23 mouse cellular contexts compared by ENCODE assay signal in genomic region chr3:55462904-55463668, GRCm38 (mm10). TPM values are rescaled to one million over a fixed set of nuclear protein-coding genes. Genes with fewer than 3 reads are reported as not detected.
A peak's percentile ranks its signal among the peaks of the same experiment; 100 is the strongest.
DNase-seq lines count a peak whose midpoint lies in the region; ATAC-seq and TF ChIP-seq lines count a peak whose summit lies in the region.
"Had no signal": no experiment of that assay in that cellular context is flagged by ENCODE, and none has a peak within 500 bp of the region (broad histone marks: within the 10 kb centered on the region; RNA-seq: fewer than 3 reads in every experiment).

No protein-coding gene starts in this region.

- H3K9ac ChIP-seq in hindbrain, embryonic 16.5 days (ENCODE audit: low read depth, low read length), result no peak overlapping the region
- no peak overlapping the region for H3K9ac ChIP-seq in midbrain, postnatal 0 days (replicated peaks; ENCODE audit: low read length, poor library complexity, severe bottlenecking)
- H3K9ac ChIP-seq: forebrain, embryonic 13.5 days; liver, embryonic 13.5 days had no signal

- TF ChIP-seq POLR2A in cerebellum, adult 2 months (IDR thresholded peaks at IDR 0.05; ENCODE audit: borderline replicate concordance, insufficient read depth, low read length), result no peak

- intact Hi-C loops in left cerebral cortex, adult 2 months (cut with DNase I), result loop anchor here (10.0 kb wide), 1 partner anchor 218 kb away; the partner anchor contains the start of gene Dclk1
- intact Hi-C loops in left cerebral cortex, postnatal 36 days (cut with DNase I), result loop anchor here (2.0 kb wide), 1 partner anchor 48 kb away; no protein-coding TSS in a partner anchor

- peaks cover 5% of the 10 kb centered on the region; the same call in 1 of the 2 replicates for H3K4me1 ChIP-seq in cerebellum, adult 2 months (ENCODE audit: control insufficient read depth, insufficient read depth, low read length)
- peaks cover 15% of the 10 kb centered on the region for H3K4me1 ChIP-seq in hindbrain, embryonic 16.5 days (ENCODE audit: control insufficient read depth, insufficient read depth, low read depth, low read length)
- H3K4me1 ChIP-seq in midbrain, postnatal 0 days (ENCODE audit: insufficient read depth, low read length), result peaks cover 19% of the 10 kb centered on the region; the same call in 1 of the 2 replicates
- H3K4me1 ChIP-seq: liver, embryonic 13.5 days had no signal

- no peaks in the 10 kb centered on the region; the same call in 1 of the 2 replicates for H3K9me3 ChIP-seq in hindbrain, embryonic 16.5 days (ENCODE audit: control insufficient read depth, low read length)
- H3K9me3 ChIP-seq in midbrain, postnatal 0 days (ENCODE audit: low read length), result no peaks in the 10 kb centered on the region
- H3K9me3 ChIP-seq: forebrain, embryonic 13.5 days; liver, embryonic 13.5 days had no signal

- H3K36me3 ChIP-seq in hindbrain, embryonic 16.5 days (ENCODE audit: control insufficient read depth, insufficient read depth, low read length), result 0 out of 2 replicates have a peak, but pooled peaks cover 2% of the 10 kb centered on the region
- no peaks in the 10 kb centered on the region for H3K36me3 ChIP-seq in midbrain, postnatal 0 days (ENCODE audit: insufficient read depth, low read length)
- H3K36me3 ChIP-seq: liver, embryonic 13.5 days had no signal

- no peaks in the 10 kb centered on the region for H3K27me3 ChIP-seq in cerebellum, adult 2 months (ENCODE audit: control insufficient read depth, insufficient read depth, low read length)
- H3K27me3 ChIP-seq in hindbrain, embryonic 16.5 days (replicated peaks; ENCODE audit: control insufficient read depth, insufficient read depth, low read length), result no peaks in the 10 kb centered on the region
- H3K27me3 ChIP-seq in midbrain, postnatal 0 days (ENCODE audit: insufficient read depth, low read length), result no peaks in the 10 kb centered on the region
- H3K27me3 ChIP-seq: forebrain, embryonic 13.5 days had no signal

- no peak for TF ChIP-seq CTCF in cerebellum, adult 2 months (IDR thresholded peaks at IDR 0.05; ENCODE audit: borderline replicate concordance, insufficient read depth, low read depth, low read length)
- no peak for TF ChIP-seq CTCF in left cerebral cortex, adult 2 months (IDR thresholded peaks at IDR 0.05)
- TF ChIP-seq CTCF in midbrain, postnatal 0 days (IDR thresholded peaks at IDR 0.05), result no peak

- H3K4me3 ChIP-seq in cerebellum, adult 2 months (replicated peaks; ENCODE audit: insufficient read depth, low read depth, low read length), result peak overlapping the region; percentile 56
- peak overlapping the region; percentile 63 for H3K4me3 ChIP-seq in left cerebral cortex, adult 2 months
- H3K4me3 ChIP-seq in hindbrain, embryonic 16.5 days (ENCODE audit: low read length), result peak overlapping the region; percentile 1
- no peak overlapping the region for H3K4me3 ChIP-seq in midbrain, postnatal 0 days (ENCODE audit: low read depth, low read length)
- H3K4me3 ChIP-seq: forebrain, embryonic 13.5 days; liver, embryonic 13.5 days; myocyte had no signal

- WGBS in cerebellum, adult 2 months, result 17% methylated on average over 4 of the region's 4 CpGs
- WGBS in hindbrain, embryonic 16.5 days, result 63% methylated on average over 4 of the region's 4 CpGs
- 72% methylated on average over 4 of the region's 4 CpGs for WGBS in midbrain, postnatal 0 days

- H3K4me2 ChIP-seq in hindbrain, embryonic 16.5 days (ENCODE audit: low read length), result peak overlapping the region; percentile 30
- peak overlapping the region; percentile 29 for H3K4me2 ChIP-seq in midbrain, postnatal 0 days (ENCODE audit: low read depth, low read length, poor library complexity, severe bottlenecking)
- H3K4me2 ChIP-seq: liver, embryonic 13.5 days had no signal

- no peak for ATAC-seq in hindbrain, embryonic 16.5 days
- ATAC-seq in midbrain, postnatal 0 days (ENCODE audit: low FRiP score), result no peak
- no peak for ATAC-seq in erythroid progenitor cell, adult 5-6 weeks (replicated peaks; ENCODE audit: low FRiP score, poor library complexity, severe bottlenecking)
- ATAC-seq: activated CD4-positive, CD25-positive, alpha-beta regulatory T cell, adult 4 months; forebrain, embryonic 13.5 days; intestine, embryonic 16.5 days had no signal

- H3K27ac ChIP-seq in cerebellum, adult 2 months (ENCODE audit: insufficient read depth, low read length), result peak overlapping the region; percentile 90
- H3K27ac ChIP-seq in left cerebral cortex, adult 2 months, result peak overlapping the region; percentile 98
- H3K27ac ChIP-seq in hindbrain, embryonic 16.5 days (ENCODE audit: low read depth, low read length), result no peak overlapping the region
- H3K27ac ChIP-seq in midbrain, postnatal 0 days (ENCODE audit: low read depth, low read length), result peak overlapping the region; percentile 60
- H3K27ac ChIP-seq: forebrain, embryonic 13.5 days; liver, embryonic 13.5 days had no signal

- DNase-seq in cerebellum, adult 2 months, result peak; percentile 55 to 67
- DNase-seq in cerebellum, postnatal 4 days (ENCODE audit: low spot score in 2 of 2), result no peak
- DNase-seq in left cerebral cortex, adult 2 months (ENCODE audit: extremely low spot score in 1 of 2, low spot score in 2 of 2), result peak in 1 of 2 experiments; percentile 15
- no peak for DNase-seq in left cerebral cortex, postnatal 36 days (ENCODE audit: low spot score in 2 of 2)
- no peak for DNase-seq in midbrain, postnatal 0 days (ENCODE audit: low spot score)
- no peak for DNase-seq in gastrocnemius, postnatal 10 days
- DNase-seq: adrenal gland, postnatal 25 days; kidney, postnatal 10 days; liver, embryonic 13.5 days; spleen, adult 18-20 months had no signal

RNA-seq across cellular contexts. Expression of gene Gm21954, which starts 8.9 kb away (rescaled TPM):
- polyA plus RNA-seq in cerebellum, adult 2 months (2012; rRNA removed), result not detected in 2 replicates
- total RNA-seq in left cerebral cortex, adult 2 months (2021), result not detected
- not detected for total RNA-seq in left cerebral cortex, postnatal 36 days (2021)
- not detected in 2 replicates for polyA plus RNA-seq in hindbrain, embryonic 16.5 days (2015; fragmentation: Nextera tagmentation; extraction: Ambion mirVana)
- total RNA-seq in midbrain, postnatal 0 days (2014; rRNA removed), result not detected in 2 replicates
- polyA plus RNA-seq in midbrain, postnatal 0 days (2015; fragmentation: Nextera tagmentation; extraction: Ambion mirVana), result not detected in 2 replicates
- total RNA-seq in erythroid progenitor cell, adult 5-6 weeks (2015; ENCODE audit: low replicate concordance), result not detected in 2 replicates
- total RNA-seq in erythroid progenitor cell, adult 5-6 weeks (2017; ENCODE audit: low replicate concordance), result not detected in 2 replicates
- total RNA-seq in gastrocnemius, postnatal 10 days (2021), result not detected
- total RNA-seq: adrenal gland, postnatal 25 days; gastrocnemius, adult 18-20 months; heart, adult 8-10 months; left cerebral cortex, postnatal 14 days; megakaryocyte, adult 5-6 weeks had no signal
- polyA plus RNA-seq: activated CD4-positive, CD25-positive, alpha-beta regulatory T cell, adult 4 months; forebrain, embryonic 13.5 days; heart, postnatal 0 days; intestine, embryonic 16.5 days; liver, embryonic 13.5 days; lung, embryonic 16.5 days; myocyte; testis, adult 2 months had no signal

Comparison
In these comparisons a context has a peak if more than half of its experiments do, and no peak if none do; other contexts are left out.
1. DNase-seq: peak in cerebellum, adult 2 months (2 of 2); none in cerebellum, postnatal 4 days (0 of 2), left cerebral cortex, postnatal 36 days (0 of 2), midbrain, postnatal 0 days (single experiment) and gastrocnemius, postnatal 10 days (single experiment).